Mouse (Mus musculus) liver, adult 2 months (tissue): ENCODE data around the gene Cd274.

Experiments
- CTCF ChIP-seq: fragments of 200-500 bp; IDR thresholded peaks from 2 replicates; pipeline ENCODE4 v1.5.1; 2011; ENCODE audit warnings: low read depth, low read length, control low read depth
- POLR2A ChIP-seq: fragments of 200-500 bp; IDR thresholded peaks from 2 replicates; pipeline ENCODE4 v1.6.1; 2011; ENCODE audit warnings: low read length, control low read depth; ENCODE audit not compliant: insufficient read depth; ENCODE audit errors: extremely low read depth

DNA sequence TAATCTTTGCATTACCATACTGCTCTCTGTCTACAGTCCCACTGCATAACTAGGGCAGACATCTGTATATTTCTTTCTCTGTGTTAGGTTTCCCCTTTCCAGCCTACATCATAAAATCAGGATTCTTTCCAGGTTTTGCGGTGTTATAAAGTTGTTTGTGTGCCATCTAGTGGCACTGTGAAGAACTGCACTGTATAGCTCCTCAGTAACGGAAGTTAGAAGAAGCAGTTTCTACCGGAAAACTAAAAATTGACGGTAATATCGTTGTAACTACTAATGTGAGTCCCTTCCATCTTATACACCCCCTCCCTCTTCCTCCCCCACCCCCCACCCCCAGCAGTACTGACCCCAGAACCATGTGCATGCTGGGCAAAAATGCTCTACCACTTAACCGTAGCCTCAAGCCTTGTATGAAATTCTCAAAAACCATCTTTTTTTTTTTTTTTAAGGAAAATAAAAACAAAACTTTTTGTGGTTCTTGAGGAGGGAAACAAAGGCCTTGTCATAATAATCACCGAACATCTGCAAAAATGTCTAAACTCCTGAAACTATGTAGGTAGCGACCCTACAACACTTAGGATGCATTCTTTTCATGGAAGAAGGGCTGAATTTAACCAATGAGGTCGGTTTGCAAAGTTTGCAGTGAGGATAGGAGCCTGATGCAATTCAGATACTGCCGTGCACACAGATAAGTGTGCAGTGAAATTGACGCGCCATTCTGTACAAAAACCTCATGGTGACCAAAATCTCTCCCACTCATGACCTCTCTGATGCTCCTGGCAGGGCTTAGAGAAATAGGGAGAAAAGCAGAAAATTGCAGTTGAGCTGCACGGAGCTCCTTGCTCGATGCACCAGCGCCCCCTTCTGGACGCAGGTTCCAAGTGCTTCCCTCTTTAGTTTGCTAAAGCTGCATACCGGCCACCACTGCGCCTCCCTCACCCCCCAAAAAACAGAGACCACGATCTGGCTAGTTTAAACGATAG is 12.1 kb upstream of the Cd274 start:
- peak; percentile 95 for TF ChIP-seq CTCF
- TF ChIP-seq POLR2A: no peak
